Mouse (Mus musculus): Measurements from ENCODE around the gene 2310061I04Rik.

- no peak for TF ChIP-seq CTCF (IDR thresholded peaks at IDR 0.05; ENCODE audit: extremely low read depth, insufficient read depth, insufficient read length, insufficient replicate concordance)
- no peak for TF ChIP-seq POLR2A (IDR thresholded peaks at IDR 0.05; ENCODE audit: low read depth, low read length)
These were observed 25.3 kb upstream of the 2310061I04Rik start for GRCm38 (mm10) chr17:35922566-35922965.

All from spleen, adult 2 months (tissue).